Mouse (Mus musculus) gastrocnemius, adult 2 months (tissue): ENCODE results near the gene Galnt10. TPM values are rescaled to one million over a fixed set of nuclear protein-coding genes. Genes with fewer than 3 reads are reported as not detected.

Experiments used
- DNase-seq: peaks from one replicate; pipeline ENCODE4 v3.0.0; 2022
- H3K27ac ChIP-seq: fragments of 200-600 bp; 2 replicates; pipeline ENCODE4 v1.8.1; 2022; ENCODE audit warnings: mild to moderate bottlenecking
- H3K4me3 ChIP-seq: fragments of 200-600 bp; 2 replicates; pipeline ENCODE4 v1.8.1; 2022; ENCODE audit warnings: mild to moderate bottlenecking, moderate library complexity
- CTCF ChIP-seq: fragments of 200-600 bp; IDR thresholded peaks from 2 replicates; pipeline ENCODE4 v1.8.1; 2022; ENCODE audit warnings: antibody characterized with exemption, mild to moderate bottlenecking, moderate library complexity
- intact Hi-C: fragments of 180-260 bp; cut with DNase I; formaldehyde crosslinking; loops from one replicate; pipeline ENCODE4 v1.15.1; 2025
- long read RNA-seq, 2 experiments: library from polyadenylated mRNA; stranded (forward); transcript quantifications; one replicate each; pipeline ENCODE4 v2.0.0; 2021
- total RNA-seq, 2 experiments: library from RNA; stranded (reverse); gene quantifications; 2 replicates each; pipeline ENCODE4 v1.2.3; 2021

Gene Galnt10
- total RNA-seq, result 1 to 10 TPM; 5.1 to 6.4 TPM
- long read RNA-seq, experiment 1, full-length matches to known transcripts, result 5 of 10 reads
- long read RNA-seq, experiment 1, partial matches to known transcripts, result 2 of 10 reads
- long read RNA-seq, experiment 1, other reads (novel, unspliced or antisense), result 3 of 10 reads
- long read RNA-seq, experiment 2, full-length matches to known transcripts, result 6 of 9 reads
- long read RNA-seq, experiment 2, partial matches to known transcripts, result 1 of 9 reads
- long read RNA-seq, experiment 2, other reads (novel, unspliced or antisense), result 2 of 9 reads

DNA sequence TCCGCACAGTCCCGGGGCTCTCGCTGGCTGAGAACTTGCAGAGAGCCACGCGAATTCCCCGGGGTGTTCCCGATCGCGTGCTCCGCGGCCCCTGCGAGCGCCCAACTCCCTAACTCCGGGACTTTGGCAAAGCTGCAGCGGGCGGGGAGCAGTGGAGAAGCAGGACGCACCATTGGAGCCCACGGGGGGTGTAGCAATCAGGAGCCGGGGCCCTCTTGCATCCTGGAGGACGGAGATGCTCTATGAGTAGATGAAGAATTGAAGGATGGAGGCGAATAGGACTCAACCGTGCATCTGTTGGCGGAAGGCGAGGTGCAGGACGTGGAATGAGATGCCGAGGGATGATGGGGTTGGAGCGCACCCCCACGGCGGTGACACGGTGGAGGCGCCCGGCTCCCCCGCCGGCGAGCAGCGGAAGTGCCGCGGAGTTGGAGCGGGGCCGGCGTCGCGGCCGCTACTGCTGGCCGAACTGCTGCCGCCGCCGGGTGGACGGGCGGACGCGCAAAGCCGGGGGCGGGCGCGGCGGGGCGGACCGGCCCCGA, at the start of gene Galnt10:
Gene Galnt10 (plus strand): TSS at position 425 of the 542 bp plus-strand sequence.
- TF ChIP-seq CTCF, result peak; percentile 65
- intact Hi-C loops, result loop anchor here (5.0 kb wide), 2 partner anchors 42 to 82 kb away; no protein-coding TSS in a partner anchor
- Histone ChIP-seq H3K4me3 (peak within 1 kb of the TSS; percentile 91), H3K27ac (peak within 1 kb of the TSS; percentile 92)
- DNase-seq, result peak; percentile 95

DNA sequence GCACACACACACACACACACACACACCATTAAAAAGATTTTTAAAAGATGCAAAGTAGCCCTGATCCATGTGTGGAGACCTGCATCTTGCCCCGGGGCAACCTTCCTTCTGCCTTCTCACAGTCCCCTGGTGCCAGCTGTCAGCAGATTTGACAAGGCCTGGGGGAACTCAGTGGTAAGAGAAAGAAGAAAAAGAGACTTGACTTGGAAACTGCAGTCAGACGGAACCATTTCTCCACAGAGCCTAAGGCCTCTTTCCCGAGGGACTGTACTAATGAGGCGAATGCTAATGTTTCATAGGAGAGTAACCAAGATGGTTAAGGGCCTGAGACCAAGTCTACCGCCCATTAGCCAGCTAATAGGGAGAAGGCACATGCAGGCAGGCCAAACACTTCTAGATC, 49.3 kb upstream of the Galnt10 start:
- DNase-seq, result no peak
- Histone ChIP-seq H3K4me3 (no peak overlapping the region), H3K27ac (no peak overlapping the region)
- no peak for TF ChIP-seq CTCF
- intact Hi-C loops, result no loop called here

DNA sequence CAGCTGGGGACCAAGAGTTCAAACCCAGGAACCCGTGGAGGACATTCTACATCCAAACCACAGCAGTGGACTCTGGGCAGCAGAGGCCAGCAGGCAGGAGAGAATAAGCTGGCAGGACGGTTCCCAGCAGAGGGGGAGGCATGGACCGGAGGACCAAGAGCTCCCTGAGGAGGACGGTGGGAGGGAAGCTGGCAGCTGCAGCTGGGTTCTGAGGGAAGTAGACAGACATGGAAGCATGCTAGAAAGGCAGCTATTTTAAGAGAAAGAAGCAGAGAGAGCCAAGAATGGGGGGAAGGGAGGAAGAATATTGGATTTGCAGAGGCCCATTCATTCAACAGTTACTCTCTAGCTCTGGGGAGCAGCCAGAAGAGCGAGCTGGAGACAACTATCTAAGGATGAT, 47.1 kb upstream of the Galnt10 start:
- Histone ChIP-seq H3K27ac (peak overlapping the region; percentile 51; the same call in 1 of the 2 replicates), H3K4me3 (no peak overlapping the region)
- peak; percentile 59 for DNase-seq
- intact Hi-C loops, result no loop called here
- TF ChIP-seq CTCF, result no peak

DNA sequence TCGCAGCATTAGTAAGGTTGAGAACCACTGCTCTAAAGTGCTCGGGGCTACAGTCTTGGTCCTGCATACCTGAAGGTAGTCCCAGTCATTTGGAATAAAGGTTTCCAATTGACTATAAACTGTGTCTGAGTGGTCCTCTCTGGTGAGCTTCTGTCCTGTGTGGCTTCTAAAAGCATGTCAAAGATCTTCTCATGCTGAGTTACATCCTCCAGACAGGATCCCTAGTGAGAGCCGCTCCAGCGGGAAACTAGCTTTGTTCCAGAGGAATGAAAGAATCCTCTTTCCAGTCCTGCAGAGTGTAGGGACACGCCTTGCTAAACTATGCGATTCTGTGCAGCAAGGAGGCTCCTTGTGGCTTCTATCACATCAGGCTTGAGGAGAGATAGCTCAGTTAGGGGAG, 45.9 kb upstream of the Galnt10 start:
- Histone ChIP-seq H3K27ac (no peak overlapping the region), H3K4me3 (no peak overlapping the region)
- DNase-seq, result no peak
- intact Hi-C loops, result no loop called here
- TF ChIP-seq CTCF, result no peak

DNA sequence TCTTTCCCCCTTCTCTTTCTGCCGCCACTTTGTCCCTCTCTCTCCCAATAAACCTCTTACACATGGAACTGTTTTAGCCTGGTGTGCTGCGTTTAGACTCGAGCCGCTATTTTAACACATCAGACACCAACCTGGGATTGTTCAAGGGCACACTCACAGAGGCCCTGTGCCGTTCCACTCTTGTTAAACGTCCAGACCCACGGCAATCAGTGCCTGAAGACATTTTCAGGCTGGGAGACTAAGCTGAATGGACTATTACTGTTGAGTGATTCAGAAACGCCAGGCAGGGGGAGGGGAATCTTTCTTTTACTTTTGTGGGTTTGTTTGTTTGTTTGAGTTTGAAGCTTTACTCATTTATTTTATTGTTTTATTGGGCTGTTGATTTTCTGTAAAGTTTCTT, 45.1 kb upstream of the Galnt10 start:
- DNase-seq, result no peak
- intact Hi-C loops, result no loop called here
- no peak overlapping the region for H3K27ac ChIP-seq
- no peak overlapping the region for H3K4me3 ChIP-seq
- TF ChIP-seq CTCF, result no peak

DNA sequence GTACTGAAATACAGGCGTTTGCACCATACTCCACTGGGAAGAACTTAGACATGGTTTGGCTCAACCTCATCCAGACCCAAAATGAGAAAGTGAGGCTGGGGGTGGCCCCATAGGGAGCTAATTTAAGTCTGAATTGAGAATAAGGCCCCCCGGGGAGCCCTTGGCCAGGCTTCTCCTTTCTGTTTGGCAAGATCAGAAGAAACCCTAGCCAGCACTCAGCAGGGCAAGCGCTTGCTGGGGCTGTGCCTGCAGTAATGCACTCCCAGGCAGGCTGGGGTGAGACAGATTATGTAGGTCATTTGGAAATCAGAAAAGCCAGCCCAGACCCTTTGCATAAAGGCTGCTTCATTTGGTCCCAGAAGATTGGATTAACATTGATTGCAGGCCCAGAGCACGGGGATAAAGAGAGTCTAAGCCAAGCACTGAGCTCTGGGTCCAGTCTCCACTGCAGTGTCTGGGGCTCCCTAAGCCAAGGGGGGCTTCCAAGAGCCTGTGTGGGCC, 44.6 kb upstream of the Galnt10 start:
- Histone ChIP-seq H3K4me3 (peak overlapping the region; percentile 36; the same call in 1 of the 2 replicates), H3K27ac (peak overlapping the region; percentile 75)
- intact Hi-C loops, result no loop called here
- peak; percentile 79 for DNase-seq
- no peak for TF ChIP-seq CTCF

DNA sequence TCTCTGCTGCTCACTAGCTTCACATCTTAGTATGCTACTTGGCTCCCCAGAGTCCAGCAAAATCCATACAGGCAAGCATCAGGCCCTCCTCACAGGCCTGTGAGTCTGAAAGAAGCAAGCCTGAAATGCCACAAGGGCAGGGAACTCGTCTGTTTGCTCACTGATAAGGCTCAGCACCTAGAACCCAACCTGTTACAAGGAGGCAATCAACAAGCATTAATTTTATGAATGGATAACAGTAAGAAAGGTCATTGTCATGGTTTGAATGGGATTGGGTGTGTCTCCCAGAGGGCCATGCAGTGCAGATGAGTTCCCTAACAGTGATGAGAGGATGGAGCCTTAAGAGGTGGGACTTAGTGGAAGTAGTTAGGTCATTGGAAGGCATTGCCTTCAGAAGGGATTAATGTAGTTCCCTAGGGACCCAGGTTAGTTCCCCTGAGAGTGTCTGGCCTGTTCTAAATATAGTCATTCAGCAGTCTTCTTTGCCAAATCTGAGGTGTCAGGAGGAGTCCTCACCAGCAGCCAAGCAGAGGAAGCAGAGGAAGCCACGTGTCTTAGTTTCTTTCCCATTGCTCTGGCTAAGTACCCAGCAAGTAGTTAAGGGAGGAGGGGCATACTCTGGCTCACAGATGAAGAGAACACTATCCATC, 43.3 kb upstream of the Galnt10 start:
- TF ChIP-seq CTCF, result no peak
- peak; percentile 33 for DNase-seq
- Histone ChIP-seq H3K4me3 (no peak overlapping the region), H3K27ac (peak overlapping the region; percentile 75; the same call in 1 of the 2 replicates)
- intact Hi-C loops, result no loop called here

DNA sequence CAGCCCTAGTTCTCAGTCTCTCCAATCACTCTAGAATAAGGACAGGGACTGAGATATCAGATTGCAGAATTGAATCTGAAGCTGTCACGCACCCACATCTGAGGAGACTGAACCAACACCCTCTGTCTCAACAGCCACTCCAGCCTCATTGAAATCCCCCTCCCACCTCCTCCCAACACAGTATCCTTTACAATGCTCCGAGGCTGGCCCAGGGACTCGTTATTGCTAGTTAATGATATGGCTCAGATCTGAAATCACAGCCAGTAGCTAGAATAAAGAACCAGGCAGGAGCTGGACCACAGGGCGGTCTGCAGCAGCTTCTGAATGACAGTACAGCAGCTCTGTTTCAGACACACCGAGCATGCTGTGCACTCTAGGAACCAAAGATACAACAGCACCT, 40.2 kb upstream of the Galnt10 start:
- Histone ChIP-seq H3K27ac (no peak overlapping the region), H3K4me3 (no peak overlapping the region)
- DNase-seq, result no peak
- no peak for TF ChIP-seq CTCF
- intact Hi-C loops, result no loop called here

DNA sequence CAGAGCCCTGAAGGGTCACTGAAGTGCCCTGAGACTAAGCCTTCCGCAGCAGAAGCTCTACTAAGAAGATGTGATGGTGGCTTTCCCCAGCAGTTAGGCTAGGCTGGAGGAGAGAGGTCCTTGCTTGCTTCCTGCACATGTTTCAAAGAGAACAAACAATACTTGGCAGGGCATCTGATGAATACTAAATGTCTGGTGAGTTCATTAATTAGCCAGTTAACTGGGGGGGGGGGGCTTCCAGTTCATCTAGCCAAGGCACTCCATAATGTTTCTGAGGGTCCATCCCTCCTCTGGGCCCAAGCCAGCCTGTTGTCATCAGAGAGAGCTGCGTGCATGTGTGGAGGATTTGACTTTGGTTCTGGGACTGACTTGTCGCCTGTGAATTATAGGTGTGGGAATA, 39.6 kb upstream of the Galnt10 start:
- no peak overlapping the region for H3K4me3 ChIP-seq
- TF ChIP-seq CTCF, result no peak
- intact Hi-C loops, result no loop called here
- H3K27ac ChIP-seq, result no peak overlapping the region
- DNase-seq, result no peak

DNA sequence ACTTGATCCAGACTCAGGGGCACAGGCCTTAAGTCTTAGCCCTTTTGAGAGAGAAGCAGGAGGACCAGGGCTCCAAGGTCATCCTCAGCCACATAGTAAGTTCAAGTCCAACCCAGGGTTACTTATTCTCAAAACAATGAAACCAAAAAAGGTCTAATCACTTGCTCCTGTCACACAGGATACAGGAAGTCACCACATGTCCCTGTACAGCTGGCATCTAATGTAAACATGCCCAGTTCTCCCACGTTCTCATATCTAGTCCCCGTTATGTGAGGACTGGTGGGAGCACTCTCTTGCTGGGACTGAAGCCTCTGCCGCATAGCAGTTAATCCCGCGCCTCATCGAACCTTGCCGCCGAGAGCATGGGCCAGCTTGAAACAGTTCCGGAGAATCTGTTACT, 30.7 kb upstream of the Galnt10 start:
- no peak for TF ChIP-seq CTCF
- Histone ChIP-seq H3K27ac (no peak overlapping the region), H3K4me3 (no peak overlapping the region)
- no peak for DNase-seq
- intact Hi-C loops, result no loop called here

DNA sequence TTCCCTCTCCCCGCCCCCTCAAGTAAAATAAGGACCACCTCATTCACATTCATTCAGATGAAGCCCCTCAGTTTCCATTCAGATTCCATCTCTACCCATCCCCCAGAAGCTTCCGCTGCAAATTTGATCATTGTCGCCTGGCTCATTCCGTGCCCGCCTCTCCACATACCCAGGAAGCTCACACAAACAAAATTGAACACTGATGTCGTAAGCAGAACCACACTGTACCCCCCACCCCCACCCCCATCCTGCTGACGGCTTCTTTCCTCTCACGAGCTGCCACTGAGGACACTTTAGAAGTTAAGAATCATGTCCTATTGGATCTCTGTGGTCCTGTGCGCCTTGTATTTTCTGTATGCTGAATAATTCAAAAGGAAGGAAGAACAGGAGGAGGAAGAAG, 30.0 kb upstream of the Galnt10 start:
- no peak overlapping the region for H3K4me3 ChIP-seq
- no peak for DNase-seq
- H3K27ac ChIP-seq, result no peak overlapping the region
- intact Hi-C loops, result no loop called here
- TF ChIP-seq CTCF, result no peak

DNA sequence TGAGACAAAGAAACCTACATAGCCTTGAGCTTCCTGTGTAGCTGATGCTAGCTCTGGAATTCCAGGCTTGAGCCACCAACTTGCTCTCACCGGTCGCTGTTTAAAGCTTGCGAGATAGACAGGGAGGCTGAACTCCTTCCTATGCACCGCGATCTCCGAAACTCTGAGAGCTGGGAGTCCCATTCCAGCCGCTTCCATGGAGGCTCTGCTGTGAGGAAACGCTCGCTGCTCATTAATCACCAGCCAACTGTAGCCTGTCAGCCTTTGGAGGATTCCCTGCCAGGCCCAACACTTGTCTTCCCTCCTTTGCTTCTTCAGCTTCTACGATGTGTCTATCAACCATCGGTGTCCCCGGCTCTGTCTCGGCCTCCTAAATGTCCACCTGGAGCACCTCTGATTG, 29.4 kb upstream of the Galnt10 start:
- no peak for DNase-seq
- Histone ChIP-seq H3K4me3 (no peak overlapping the region), H3K27ac (no peak overlapping the region)
- TF ChIP-seq CTCF, result no peak
- intact Hi-C loops, result no loop called here
